Mouse (Mus musculus) B cell, adult 2 months (primary cell): ENCODE measurements around the gene Ptpro.

Source experiments
- DNase-seq, 2 experiments: peaks; one replicate each; pipeline ENCODE4 v3.0.0; 2022

The Ptpro gene

DNA sequence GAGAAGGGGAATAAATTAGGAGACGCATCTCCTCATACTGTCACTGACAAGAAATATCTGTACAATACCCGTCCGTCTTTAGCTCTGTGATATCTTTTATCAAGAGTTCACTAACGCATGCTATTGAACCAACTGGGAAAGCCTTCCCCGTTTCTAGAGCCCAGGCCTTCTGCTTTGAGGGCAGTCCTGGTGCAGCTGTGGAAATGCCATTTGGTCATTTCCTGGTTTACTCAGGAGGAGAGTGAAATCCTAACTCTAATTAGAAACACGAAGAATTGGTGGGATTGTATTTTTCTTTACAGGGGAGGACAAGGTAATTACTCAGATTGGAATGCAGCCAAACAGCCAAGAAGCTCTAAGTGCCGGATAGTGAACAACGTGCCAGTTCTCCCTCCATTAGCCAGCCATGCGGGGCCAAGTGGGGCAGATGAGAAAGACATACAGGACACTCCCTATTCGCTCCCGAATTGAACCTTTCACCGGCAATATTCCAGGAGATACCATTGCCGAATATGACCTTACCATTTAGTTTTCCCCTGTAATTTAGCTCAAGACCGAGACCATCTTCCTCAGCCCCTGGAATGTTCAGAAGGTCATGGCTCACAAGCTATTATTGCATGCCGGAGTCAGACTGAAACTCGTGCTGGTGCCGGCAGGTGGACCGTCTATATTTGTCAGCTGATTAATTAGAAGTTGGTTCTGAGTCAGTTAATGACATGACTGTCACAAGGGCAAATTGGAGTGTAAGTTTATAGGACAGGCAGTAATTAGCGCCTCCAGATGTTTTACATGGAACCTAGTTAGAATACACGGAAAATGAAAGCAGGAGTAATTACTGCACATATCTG is 43.1 kb downstream of the Ptpro start:
- no peak for DNase-seq

DNA sequence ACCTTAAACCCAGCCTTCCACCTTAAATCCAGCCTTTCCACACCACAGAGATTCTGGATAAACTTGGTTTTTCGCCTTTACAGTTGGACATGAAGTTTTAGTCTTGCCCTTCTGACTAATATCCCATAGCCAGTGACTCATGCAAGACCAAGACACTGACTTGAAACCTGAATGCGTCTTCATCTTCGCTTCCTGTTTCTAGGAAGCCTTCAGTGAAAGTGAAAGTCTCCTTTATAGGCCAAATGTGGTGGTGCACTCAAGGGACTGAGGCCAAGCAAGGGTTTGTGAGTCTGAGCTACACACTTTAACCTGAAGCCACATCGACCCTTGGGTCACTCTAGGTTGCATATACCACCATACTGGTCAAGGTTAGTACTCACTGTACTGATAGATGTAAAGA is 50.4 kb downstream of the Ptpro start:
- no peak for DNase-seq

- DNase-seq: no peak
Measured at GRCm38 (mm10) chr6:137303824-137304223, 51.7 kb downstream of the Ptpro start.

DNA sequence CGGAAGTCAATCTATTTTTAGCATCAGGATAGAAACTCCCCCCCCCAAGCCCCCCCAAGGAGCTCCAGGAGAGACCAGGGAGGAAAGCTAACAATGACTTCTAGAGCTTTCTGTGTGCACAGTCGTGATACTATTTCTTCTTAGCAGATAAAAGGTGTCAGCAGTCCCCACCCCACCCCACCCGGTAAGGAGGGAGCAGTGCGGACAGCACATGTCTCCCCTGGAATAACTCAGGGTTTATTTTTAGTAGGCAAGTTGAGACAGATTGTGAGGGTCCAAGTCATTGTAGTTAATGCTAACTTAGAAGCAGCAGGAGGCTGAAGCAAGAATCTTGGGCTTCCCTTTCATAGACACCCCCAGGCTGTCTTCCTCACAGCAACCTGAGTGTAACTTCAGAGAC is 63.1 kb downstream of the Ptpro start:
- DNase-seq: no peak

GRCm38 (mm10) chr6:137316358-137316757 is 64.2 kb downstream of the Ptpro start:
- DNase-seq: no peak

- DNase-seq: no peak
Measured at GRCm38 (mm10) chr6:137317509-137317908, 65.4 kb downstream of the Ptpro start.

DNA sequence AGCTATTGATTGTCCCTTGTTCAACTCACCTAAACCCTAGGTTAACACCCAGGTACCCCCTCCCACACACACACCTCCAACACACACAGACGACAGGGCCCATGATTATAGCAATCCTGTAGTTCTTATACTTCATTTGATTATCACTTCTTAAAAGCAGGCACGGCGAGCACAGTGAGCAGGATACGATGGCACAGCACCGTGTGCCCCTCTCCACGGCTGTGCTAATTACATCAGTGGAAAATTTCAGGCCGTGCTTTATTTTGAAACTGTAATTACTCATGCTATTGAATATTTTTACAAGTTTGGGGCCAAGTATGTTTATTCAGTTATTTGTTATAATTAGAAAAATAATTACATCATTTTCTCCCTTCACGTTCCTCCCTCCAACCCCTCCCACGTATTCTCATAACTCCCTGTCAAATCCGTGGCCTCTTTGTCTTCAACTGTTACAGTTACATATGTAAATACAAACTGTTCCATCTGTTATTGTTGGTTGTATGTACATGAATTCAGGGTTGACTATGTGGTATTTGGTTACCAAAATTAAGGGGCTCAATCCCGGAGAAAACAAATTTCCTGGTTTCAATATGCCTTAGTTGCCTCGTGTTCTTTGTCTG is 66.2 kb downstream of the Ptpro start:
- DNase-seq: no peak

DNA sequence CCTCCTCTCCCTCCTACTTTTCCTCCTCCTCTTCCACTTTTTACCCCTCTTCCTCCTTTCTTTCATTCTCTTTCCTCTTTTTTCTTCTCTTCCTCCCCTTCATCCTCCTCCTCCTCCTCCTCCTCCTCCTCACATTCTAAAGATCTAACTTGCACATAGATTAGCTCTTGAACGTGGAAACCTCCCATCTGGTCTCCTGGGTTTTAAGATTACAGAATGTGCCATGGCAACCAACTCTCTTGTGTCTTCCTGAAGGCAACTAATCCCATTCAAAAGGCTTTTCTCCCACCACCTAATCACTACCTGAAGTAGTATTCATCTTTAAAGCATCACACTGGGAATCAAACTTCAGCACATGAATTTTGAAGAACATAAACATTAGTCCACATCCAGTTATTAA is 67.5 kb downstream of the Ptpro start:
- DNase-seq: no peak

DNA sequence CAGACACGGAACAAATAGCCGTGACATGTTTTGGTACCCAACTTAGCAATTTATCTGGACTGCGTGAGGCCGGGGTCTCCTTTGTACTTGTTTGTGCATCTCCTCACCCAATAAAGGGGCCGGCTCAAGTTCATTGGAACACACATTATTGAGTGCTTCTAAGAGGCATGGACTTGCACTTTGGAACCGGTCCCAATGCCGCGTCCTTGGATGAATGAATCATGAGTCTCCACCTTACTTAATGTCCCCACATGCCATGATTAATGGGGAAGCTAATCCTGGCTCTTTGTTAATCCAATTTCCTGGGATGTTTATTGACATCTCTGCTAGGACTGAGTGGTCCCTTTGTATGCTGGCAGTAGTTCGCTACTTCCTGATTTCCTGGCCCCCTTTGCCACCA is 75.6 kb downstream of the Ptpro start:
- DNase-seq: no peak

DNA sequence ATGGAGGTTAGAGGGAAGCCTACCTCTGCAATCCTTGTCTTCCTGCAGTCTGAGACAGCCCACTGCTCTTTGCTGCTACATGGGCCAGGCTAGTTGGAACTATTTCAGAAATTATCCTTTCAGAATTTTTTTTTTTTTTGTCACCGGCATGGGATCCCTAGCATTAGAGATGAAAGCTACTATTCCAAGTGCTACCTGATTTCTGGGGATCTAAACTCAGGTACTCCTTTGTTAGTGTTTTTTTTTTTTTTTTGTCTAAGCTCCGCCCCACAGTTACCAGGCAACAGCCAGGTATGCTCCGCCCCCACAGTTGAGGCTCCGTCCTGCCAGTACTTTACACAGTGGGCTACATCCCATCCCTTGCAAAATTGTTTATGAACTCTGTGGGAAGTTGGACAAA is 76.1 kb downstream of the Ptpro start:
- DNase-seq: no peak

DNA sequence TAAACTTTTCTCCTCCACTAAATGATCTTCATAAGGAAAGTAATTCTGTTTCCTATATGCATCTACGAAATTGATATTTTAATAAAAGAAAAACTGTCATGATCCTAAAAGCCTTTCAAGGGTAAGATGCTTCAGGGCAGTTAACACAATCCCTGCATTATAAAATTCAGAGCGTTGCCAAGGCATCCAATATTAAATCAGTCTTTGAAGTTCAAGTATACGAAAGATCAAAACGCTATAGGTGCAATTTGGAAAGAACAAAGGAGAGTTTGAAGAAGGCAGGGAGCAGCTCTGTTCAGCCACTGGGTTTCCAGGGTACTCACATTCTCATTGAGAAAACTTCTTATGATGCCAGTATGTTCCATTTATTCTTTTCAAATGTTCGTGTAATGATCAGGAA is 78.7 kb downstream of the Ptpro start:
- DNase-seq: no peak

DNA sequence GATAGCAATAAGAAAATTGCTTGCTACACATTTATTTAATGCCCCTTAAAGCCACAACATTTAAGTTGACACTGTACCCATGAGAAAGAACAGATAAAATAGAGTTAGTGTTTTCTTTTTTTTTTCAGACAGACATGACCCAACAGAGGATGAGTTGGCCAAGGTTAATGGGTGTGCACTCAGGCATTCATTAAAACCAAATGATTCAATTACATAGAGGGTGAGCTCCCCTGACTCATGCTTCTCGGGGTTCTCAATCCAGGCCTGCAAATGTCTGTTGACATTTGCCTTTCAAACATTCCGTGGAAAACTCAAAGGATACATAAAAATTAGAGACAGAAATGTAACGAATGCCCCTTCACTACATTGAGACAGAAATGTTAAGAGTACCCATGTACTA is 79.7 kb downstream of the Ptpro start:
- no peak for DNase-seq

DNA sequence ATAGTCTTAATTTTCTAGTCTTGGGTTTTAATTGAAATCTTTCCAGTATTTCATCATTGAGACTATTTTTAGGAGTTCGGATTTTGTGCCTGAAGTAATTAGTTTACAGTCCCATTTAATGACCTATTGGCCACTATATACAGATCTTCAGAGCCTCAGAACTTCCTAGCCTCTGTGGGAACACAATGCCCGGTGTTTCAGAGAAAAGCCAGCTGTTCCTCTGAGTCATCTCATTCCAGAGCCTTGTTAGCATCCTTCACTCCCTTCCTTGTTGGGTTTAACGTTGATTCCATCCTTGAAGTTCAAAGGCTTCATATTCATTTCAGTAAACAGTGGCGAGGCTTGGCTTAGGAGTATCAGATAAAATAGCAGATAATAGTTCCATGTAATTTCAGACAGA is 87.0 kb downstream of the Ptpro start:
- DNase-seq: no peak

DNA sequence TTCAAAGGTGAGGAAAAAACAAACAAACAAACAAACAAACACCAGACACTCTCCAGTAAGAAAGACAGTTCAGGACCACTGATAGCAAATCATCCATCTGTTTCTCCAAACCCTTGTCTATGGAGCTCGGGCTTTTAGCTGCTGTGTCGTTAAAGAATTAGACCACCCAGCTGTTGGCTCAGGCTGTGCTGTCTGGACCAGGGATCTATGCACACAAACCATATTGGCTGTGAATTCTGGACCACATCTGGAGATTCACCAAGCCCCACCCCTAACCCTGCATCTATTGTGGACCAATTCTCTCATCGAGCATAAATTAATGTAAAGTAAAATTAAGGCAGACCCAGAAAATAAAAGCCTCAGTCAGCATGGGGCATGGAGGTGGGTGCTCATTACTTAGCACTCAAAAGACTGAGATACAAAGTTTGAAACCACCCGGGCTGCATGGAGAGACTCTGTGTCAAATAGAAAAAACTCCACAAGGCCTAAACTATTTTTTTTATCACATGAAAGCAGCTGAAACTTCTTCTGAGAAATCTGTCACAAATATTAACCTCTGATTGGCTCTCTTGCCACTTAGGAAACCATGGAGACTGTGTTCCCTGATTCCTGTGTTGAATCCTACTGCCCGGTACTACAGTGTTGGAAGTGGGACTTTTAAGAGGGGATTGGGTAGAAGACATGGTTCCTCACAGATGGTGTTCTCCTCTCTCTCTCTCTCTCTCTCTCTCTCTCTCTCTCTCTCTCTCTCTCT is 91.7 kb downstream of the Ptpro start:
- DNase-seq: no peak

GRCm38 (mm10) chr6:137360166-137360565 is 108.0 kb downstream of the Ptpro start:
- no peak for DNase-seq

- DNase-seq: no peak
Measured at GRCm38 (mm10) chr6:137362216-137362615, 110.1 kb downstream of the Ptpro start.

- DNase-seq: no peak
Measured at GRCm38 (mm10) chr6:137364681-137365080, 112.6 kb downstream of the Ptpro start.

- DNase-seq: no peak
Measured at GRCm38 (mm10) chr6:137365637-137366036, 113.5 kb downstream of the Ptpro start.

- no peak for DNase-seq
Measured at GRCm38 (mm10) chr6:137370745-137371144, 118.6 kb downstream of the Ptpro start.

- no peak for DNase-seq
Measured at GRCm38 (mm10) chr6:137371455-137371854, 119.3 kb downstream of the Ptpro start.

GRCm38 (mm10) chr6:137373920-137374319 is 121.8 kb downstream of the Ptpro start:
- no peak for DNase-seq

GRCm38 (mm10) chr6:137382546-137382945 is 130.4 kb downstream of the Ptpro start:
- no peak for DNase-seq

DNA sequence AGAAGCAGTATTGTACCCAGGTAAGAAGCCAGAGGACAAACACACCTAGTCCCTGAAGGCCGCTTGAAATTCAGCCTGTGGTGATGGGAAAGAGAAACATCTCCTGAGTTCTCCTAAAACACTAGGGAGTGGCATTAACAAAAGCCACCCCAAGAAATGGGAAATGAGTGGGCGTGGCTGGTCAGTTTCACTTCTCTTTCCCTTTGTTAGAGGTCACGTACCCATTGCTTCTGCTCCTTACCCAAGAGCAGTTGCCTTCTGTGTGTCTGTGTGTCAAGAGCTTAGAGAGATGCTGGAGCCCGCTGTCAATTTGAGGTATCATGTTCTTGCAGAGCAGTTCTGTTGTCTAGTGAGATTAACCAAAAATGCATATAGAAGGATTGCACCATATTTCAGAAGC is 134.2 kb downstream of the Ptpro start:
- DNase-seq: peak; percentile 45 to 55

DNA sequence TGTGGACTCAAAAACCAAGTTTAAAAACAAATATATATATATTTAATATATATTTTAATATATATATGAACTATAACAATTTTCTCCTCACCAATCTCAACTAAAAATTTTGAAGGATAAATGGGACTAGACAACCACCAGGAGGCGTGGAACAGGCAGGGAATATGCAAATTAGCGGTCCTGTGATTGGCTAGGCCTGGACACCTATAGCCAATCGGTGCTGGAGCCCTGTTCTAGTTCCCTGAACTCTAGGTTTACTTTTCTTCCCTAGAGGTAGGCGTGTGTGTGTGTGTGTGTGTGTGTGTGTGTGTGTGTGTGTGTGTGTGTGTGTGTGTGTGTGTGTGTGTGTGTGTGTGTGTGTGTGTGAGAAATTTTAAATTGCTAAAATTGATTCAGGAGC is 134.8 kb downstream of the Ptpro start:
- DNase-seq: no peak
